Mouse (Mus musculus) embryonic facial prominence, embryonic 14.5 days (tissue): ENCODE results near the gene Serpinb2. TPM values are rescaled to one million over a fixed set of nuclear protein-coding genes. Genes with fewer than 3 reads are reported as not detected.

Experiments used
- ATAC-seq: fragments of 200-750 bp; cut with Nextera tagmentation; 2 replicates; pipeline ENCODE4 v1.8.0; 2017; ENCODE audit warnings: low read depth, moderate number of reproducible peaks, moderate TSS enrichment
- DNase-seq: peaks from one replicate; pipeline ENCODE4 v3.0.0-alpha.2; 2015; ENCODE audit warnings: low spot score
- H3K27ac ChIP-seq: fragments of 300-500 bp; sonication (generic); replicated peaks from 2 replicates; pipeline ENCODE4 v1.5.1; 2014; ENCODE audit warnings: low read depth, mild to moderate bottlenecking, low read length, moderate library complexity
- H3K27me3 ChIP-seq: fragments of 300-500 bp; sonication (generic); replicated peaks from 2 replicates; pipeline ENCODE4 v1.6.1; 2014; ENCODE audit warnings: low read length; ENCODE audit not compliant: control insufficient read depth, insufficient read depth
- H3K36me3 ChIP-seq: fragments of 300-500 bp; sonication (generic); 2 replicates; pipeline ENCODE4 v1.6.1; 2014; ENCODE audit warnings: low read length, mixed read lengths; ENCODE audit not compliant: control insufficient read depth, insufficient read depth
- H3K4me1 ChIP-seq: fragments of 300-500 bp; sonication (generic); 2 replicates; pipeline ENCODE4 v1.6.1; 2014; ENCODE audit warnings: antibody characterized with exemption, low read length; ENCODE audit not compliant: control insufficient read depth, insufficient read depth
- H3K4me2 ChIP-seq: fragments of 300-500 bp; sonication (generic); 2 replicates; pipeline ENCODE4 v1.6.1; 2014; ENCODE audit warnings: low read depth, mild to moderate bottlenecking, low read length, moderate library complexity, mixed read lengths
- H3K4me3 ChIP-seq: fragments of 300-500 bp; sonication (generic); 2 replicates; pipeline ENCODE4 v1.5.1; 2014; ENCODE audit warnings: low read depth, mild to moderate bottlenecking, low read length
- H3K9ac ChIP-seq: fragments of 300-500 bp; sonication (generic); 2 replicates; pipeline ENCODE4 v1.6.1; 2014; ENCODE audit warnings: low read depth, mild to moderate bottlenecking, low read length, moderate library complexity, mixed read lengths
- H3K9me3 ChIP-seq: fragments of 300-500 bp; sonication (generic); 2 replicates; pipeline ENCODE4 v1.6.1; 2016; ENCODE audit warnings: low read length; ENCODE audit not compliant: control insufficient read depth
- WGBS: fragments of 180-500 bp; shearing (Covaris S2); extraction: QIAGEN DNeasy Blood & Tissue Kit; methylation state at CpG from one replicate; pipeline ENCODE4 v1.1.7; 2014; 5-methylcytosine and 5-hydroxymethylcytosine counted together
- polyA plus RNA-seq: library from polyadenylated mRNA; unstranded; fragments of >200 nt; fragmentation: Nextera tagmentation; extraction: Ambion mirVana; gene quantifications from 2 replicates; pipeline ENCODE4 v1.2.1, GENCODE M21; 2014

The Serpinb2 gene
- polyA plus RNA-seq, 1 experiment from 2014 or later = 3.2 TPM

DNA sequence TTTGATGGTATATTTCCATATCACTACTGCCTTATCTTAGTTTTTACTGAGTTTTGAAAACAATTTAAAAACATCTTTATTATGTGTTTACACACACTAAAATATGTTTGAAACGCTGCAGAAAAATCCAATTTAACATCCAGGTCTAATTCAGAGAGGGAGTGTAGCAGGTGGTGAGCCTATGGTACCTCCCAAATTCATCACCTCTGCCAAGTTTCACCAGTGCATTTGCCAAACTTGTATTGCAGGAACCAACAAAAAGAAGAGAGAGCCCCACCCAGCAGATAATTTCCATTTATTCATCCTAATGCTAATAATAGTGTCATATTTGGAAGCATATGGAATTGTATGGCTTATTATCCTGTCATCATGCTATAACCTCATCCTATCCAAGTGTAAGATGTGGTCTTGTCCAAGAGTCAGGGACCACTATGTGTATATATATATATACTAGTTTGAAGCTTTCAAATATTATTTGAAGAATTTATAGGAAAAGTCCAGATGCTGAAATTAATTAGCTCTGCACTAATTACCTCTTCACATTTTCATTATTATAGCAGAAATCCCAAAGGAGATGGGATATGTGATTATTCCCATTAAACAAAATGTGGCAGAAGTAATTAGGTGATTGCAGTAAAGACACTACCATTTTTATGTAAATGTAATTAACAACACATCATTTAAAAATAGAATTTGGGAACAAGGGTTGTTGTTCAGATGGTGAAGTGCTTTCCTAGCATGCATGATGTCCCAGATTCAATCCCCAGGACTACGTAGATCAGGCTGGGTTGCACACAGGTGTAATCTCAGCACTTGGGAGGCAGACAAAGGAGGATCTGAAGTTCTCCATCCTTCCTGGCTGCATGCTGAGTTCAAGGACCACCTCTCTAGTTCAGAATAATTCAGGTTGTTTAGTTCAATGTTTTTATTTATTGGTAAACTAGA is 1.2 kb downstream of the Serpinb2 start:
- H3K36me3 ChIP-seq = no peaks in the 10 kb centered on the region
- H3K9ac ChIP-seq = no peak overlapping the region
- ATAC-seq = no peak
- DNase-seq = no peak
- no peak overlapping the region for H3K4me2 ChIP-seq
- H3K4me3 ChIP-seq = no peak overlapping the region
- H3K27ac ChIP-seq = no peak overlapping the region
- 69% methylated on average over 2 of the region's 2 CpGs for WGBS
- H3K27me3 ChIP-seq = no peaks in the 10 kb centered on the region
- H3K9me3 ChIP-seq = no peaks in the 10 kb centered on the region
- no peaks in the 10 kb centered on the region for H3K4me1 ChIP-seq

DNA sequence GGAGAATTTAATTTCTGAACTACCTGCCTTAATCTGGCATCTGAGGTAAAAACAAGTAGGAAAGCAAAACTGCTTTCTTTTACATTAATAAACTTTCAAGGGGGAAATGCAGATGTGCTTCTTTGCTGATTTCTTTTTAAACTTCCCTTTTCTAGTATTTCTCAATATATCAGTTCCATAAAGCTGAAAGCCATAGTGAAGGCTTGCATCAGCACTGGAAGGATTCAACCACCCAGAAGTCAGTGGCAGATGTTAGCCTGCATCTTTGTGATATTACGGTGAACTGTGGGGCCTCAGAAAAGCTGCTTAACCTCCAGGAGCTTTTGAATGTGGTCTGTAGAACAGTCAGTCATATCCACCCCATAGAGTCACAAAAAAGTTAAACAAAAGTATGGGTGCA is 2.3 kb downstream of the Serpinb2 start:
- Histone ChIP-seq H3K27ac (no peak overlapping the region), H3K9me3 (no peaks in the 10 kb centered on the region), H3K27me3 (no peaks in the 10 kb centered on the region), H3K4me3 (no peak overlapping the region), H3K4me2 (no peak overlapping the region), H3K36me3 (no peaks in the 10 kb centered on the region), H3K4me1 (no peaks in the 10 kb centered on the region), H3K9ac (no peak overlapping the region)
- ATAC-seq (no peak), DNase-seq (no peak)
- WGBS = 93% methylated on average over 1 of the region's 1 CpGs

DNA sequence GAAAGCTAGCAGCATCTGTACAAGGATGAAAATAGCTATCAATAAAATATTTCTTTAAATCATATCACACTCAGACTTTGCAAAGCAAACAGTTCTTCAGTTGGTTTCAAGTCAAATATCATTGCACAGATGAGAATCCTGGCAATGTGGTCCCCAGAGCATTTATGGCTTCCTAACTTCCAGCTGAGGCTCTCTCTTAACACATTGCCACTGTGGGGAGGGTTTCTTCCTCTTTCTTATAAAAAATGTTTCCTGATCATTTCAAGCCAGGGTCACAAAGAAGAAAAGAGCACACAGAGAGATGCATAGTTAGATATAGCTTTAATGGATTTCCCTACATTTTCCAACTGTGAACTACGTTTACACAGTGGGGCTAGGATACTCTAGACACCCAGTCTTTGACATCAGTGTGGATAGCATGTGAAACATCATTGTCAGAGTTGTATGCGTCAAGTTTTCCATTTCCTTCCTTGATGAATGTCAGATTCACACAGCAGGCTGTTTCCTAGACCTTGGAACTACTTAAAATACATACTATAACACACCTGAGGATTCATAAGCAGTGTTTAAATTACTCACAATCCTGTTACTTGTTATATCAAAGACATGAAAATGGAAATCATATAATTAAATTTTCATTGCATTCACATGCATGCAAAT is 4.7 kb downstream of the Serpinb2 start:
- Histone ChIP-seq H3K9me3 (no peaks in the 10 kb centered on the region), H3K4me2 (no peak overlapping the region), H3K4me3 (no peak overlapping the region), H3K27me3 (no peaks in the 10 kb centered on the region), H3K4me1 (no peaks in the 10 kb centered on the region), H3K9ac (no peak overlapping the region), H3K36me3 (no peaks in the 10 kb centered on the region), H3K27ac (no peak overlapping the region)
- no peak for ATAC-seq
- DNase-seq = no peak
- WGBS = 57% methylated on average over 2 of the region's 2 CpGs

DNA sequence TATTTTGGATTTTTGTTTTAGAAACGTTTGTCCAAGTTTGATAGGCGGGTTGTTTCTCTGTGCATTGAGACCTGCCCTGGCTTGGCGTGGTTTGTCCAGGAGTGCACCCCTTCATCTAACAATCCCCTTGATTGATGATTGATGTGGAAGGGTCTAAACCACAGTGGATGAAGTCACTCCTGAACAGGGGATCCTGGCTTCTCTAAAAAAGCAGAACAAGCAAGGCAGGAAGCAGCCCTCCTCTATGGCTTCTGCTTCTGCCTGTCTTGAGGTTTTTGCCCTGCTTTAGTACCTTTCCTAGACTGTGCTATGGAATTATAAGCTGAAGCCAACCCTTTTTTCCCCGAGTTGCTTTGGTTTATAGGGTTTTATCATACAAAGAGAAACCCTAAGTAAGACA is 14.4 kb downstream of the Serpinb2 start:
- 77% methylated on average over 4 of the region's 4 CpGs for WGBS
- Histone ChIP-seq H3K27me3 (no peaks in the 10 kb centered on the region), H3K36me3 (no peaks in the 10 kb centered on the region), H3K9me3 (no peaks in the 10 kb centered on the region), H3K27ac (no peak overlapping the region), H3K4me1 (no peaks in the 10 kb centered on the region), H3K4me3 (no peak overlapping the region), H3K9ac (no peak overlapping the region), H3K4me2 (no peak overlapping the region)
- no peak for DNase-seq
- no peak for ATAC-seq

DNA sequence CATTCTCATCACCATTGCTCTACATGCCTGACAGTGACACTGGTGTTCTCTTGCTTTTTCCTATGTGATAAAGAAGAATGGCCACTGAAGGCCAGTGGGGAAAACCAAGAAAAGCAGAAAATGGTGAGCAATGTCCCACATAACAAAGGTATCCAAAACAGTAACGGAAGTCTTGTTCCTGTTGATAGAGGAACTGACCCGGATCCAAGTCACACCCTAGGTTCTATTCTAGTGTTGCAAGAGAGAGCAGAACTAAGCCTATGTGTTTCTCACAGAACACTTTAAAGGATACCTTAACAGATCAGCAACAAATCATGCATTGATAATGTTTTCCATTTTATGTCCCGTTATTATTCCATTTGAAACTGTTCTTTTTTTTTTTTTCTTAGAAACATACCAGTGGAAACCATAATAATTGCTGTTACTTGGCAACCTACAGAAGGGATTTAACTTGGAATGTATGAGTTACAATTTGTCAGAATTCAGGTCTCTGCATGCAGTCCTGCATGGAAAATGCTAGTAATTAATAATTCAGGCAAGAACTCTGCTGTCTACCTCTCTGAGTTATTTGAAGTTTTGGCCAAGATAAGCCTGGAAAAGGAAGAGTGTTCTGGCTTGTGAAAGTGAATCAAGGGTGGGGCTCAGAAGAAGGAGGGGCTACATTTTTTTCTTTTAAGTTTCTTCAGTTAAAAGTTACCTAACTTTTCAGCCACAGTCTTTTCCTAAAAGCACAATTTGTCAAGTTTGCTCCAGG is 17.3 kb downstream of the Serpinb2 start:
- H3K4me2 ChIP-seq = no peak overlapping the region
- no peak overlapping the region for H3K4me3 ChIP-seq
- no peak overlapping the region for H3K9ac ChIP-seq
- no peaks in the 10 kb centered on the region for H3K9me3 ChIP-seq
- no peak overlapping the region for H3K27ac ChIP-seq
- H3K36me3 ChIP-seq = no peaks in the 10 kb centered on the region
- 65% methylated on average over 3 of the region's 3 CpGs for WGBS
- peak; percentile 68 for DNase-seq
- no peaks in the 10 kb centered on the region for H3K27me3 ChIP-seq
- no peak for ATAC-seq
- no peaks in the 10 kb centered on the region for H3K4me1 ChIP-seq

DNA sequence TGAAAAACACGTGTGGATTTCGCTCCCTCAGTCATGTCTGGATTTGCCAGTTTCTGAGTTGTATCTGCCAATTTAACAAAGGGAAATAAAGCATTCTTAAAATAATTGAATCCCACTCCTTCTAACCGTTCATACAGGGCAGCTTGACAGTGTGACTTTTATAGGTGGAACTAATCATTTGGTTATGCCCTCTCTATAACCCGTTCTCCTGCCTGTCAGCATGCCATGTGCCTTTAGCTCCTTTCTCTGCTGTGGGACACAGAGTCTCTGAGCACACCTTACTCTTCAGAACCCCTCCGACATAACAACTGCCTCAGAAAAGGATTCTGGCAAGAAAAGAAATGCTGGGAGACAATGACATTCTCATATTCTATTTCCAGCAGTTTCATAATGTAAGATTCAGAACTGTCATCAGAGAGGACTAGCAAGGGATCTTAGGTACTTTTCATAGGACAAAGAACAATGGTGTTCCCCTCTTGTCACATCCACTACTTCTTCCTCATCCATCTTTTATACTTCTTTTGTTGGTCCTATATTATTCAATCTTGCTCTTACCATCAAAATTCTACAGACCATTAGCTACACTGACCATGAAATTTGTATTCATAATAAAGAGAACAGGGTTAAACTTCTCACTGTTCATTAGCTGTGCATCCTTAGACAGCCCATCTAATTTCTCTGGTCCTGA is 18.3 kb downstream of the Serpinb2 start:
- Histone ChIP-seq H3K4me3 (no peak overlapping the region), H3K9ac (no peak overlapping the region), H3K9me3 (no peaks in the 10 kb centered on the region), H3K4me1 (no peaks in the 10 kb centered on the region), H3K36me3 (no peaks in the 10 kb centered on the region), H3K27ac (no peak overlapping the region), H3K27me3 (no peaks in the 10 kb centered on the region), H3K4me2 (no peak overlapping the region)
- 42% methylated on average over 5 of the region's 5 CpGs for WGBS
- ATAC-seq (peak; percentile 62; the same call in 1 of the 2 replicates), DNase-seq (peak; percentile 39)

DNA sequence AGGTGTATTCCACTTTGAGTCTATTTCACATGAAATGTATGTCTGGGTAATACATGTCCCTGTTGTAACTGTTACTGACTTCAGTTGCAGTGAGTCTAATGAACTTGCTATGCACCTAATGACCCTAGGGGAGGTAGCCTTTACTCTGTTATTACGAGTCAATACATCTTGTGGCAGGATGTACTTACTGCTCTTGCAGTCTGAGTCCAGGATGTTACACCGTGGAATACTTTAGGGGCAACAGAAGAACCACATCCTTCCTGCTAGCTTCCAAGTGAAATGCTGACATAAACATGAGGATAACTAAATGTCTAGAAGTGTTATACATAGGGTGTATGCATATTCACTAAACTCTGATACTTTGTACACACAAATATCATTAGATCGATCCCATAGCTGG is 22.5 kb downstream of the Serpinb2 start:
- 69% methylated on average over 3 of the region's 3 CpGs for WGBS
- DNase-seq (no peak), ATAC-seq (no peak)
- no peaks in the 10 kb centered on the region for H3K4me1 ChIP-seq
- H3K27ac ChIP-seq = no peak overlapping the region
- no peaks in the 10 kb centered on the region for H3K27me3 ChIP-seq
- no peak overlapping the region for H3K4me2 ChIP-seq
- no peaks in the 10 kb centered on the region for H3K36me3 ChIP-seq
- no peak overlapping the region for H3K9ac ChIP-seq
- no peak overlapping the region for H3K4me3 ChIP-seq
- no peaks in the 10 kb centered on the region for H3K9me3 ChIP-seq

DNA sequence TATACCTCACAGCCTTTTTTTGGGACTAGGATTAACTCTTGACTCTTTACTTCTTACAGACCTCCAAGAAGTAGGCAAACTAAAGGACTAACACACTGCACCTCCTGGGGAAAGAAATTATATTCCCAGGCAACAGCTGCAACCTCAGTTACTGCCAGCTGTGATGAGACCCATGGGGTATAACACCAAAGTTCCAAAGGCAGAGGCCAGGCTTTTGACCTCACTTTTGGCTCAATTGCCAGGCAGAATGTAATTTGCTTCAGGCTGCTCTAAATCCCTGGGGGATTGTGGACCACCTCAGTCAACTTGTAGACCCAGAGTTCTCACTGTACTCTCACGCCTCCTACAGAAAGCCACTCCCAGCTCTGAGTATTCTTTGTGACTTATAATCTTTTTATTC is 26.2 kb downstream of the Serpinb2 start:
- Histone ChIP-seq H3K27ac (no peak overlapping the region), H3K36me3 (no peaks in the 10 kb centered on the region), H3K9me3 (no peaks in the 10 kb centered on the region), H3K27me3 (no peaks in the 10 kb centered on the region), H3K4me2 (no peak overlapping the region), H3K4me1 (no peaks in the 10 kb centered on the region), H3K9ac (no peak overlapping the region), H3K4me3 (no peak overlapping the region)
- ATAC-seq = no peak
- WGBS = 41% methylated on average over 1 of the region's 1 CpGs
- peak; percentile 27 for DNase-seq
